Mouse (Mus musculus) lung, postnatal 0 days (tissue): ENCODE measurements around the gene Ppp1r35.

Source experiments
- CTCF ChIP-seq: IDR thresholded peaks from 2 replicates; pipeline ENCODE4 v1.5.1; 2016; ENCODE audit warnings: antibody characterized with exemption, mild to moderate bottlenecking
- EP300 ChIP-seq: IDR thresholded peaks from 2 replicates; pipeline ENCODE4 v1.6.1; 2016; ENCODE audit warnings: antibody characterized with exemption, mild to moderate bottlenecking, control low read depth

DNA sequence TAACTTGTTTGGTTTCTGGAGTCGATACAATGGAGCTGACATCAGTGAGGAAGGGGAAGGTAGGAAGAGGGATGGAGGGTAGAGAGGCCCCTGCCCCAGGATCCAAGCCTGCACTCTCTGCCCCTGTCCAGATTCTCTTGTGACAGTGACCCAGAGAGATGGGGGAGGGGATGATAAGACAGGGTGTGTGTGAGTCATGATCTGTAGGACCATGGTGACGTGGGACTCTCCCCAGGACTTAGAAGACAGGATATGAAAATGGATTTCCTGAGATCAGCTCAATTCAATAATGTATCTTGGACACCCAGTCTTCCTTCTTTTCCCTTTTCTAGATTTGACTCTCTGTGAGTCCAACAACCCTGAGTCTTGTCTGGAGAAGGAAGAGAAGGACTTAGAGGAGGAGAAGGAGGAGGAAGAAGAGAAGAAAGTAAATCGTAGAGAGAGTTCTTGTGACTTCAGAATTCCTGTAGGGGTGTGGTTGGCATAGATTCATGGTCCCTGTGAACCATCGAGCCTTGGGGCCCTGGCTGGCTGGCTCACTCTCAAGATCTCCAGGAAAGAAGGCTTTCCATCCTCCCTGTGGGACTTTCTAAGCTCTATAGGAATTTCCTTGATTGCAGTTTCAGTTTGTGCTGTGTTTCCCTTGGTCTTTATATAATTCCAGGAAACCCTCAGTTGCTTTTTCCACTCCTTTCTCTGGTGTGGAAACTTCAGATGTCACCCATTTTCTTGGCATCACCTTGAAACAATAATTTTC, 39.0 kb downstream of the Ppp1r35 start:
- TF ChIP-seq EP300, result no peak
- no peak for TF ChIP-seq CTCF
